In the genomic region with DNA sequence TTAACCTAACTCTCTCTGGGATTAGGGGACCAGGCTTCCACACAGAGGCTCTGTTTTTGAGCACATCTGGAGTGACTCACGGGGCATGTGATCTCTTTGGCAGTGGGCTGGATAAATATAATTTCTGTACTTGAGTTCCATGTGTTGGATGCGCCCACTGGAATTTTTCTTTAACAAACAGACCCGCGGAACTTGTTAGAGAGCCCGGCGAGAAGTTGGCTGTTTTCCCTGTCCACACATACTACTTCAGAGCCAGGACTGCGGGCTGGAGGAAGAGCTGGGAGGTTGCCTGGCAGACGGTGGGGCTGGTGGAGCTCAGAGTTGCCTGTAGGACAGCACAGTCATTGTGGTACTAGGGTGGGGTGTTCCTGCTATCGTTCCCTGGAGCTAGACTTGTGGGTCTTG, we compare ENCODE assay signal across 8 mouse cellular contexts. TPM values are rescaled to one million over a fixed set of nuclear protein-coding genes. Genes with fewer than 3 reads are reported as not detected.
A peak's percentile ranks its signal among the peaks of the same experiment; 100 is the strongest.
DNase-seq lines count a peak whose midpoint lies in the region; ATAC-seq and TF ChIP-seq lines count a peak whose summit lies in the region.

Gene Fam180a (minus strand): TSS at position 31 of the 405 bp plus-strand sequence.

- H3K4me2 ChIP-seq in embryonic facial prominence, embryonic 13.5 days, result peak within 1 kb of the TSS; percentile 11; the same call in 1 of the 2 replicates
- no peak within 1 kb of the TSS for H3K4me2 ChIP-seq in lung, embryonic 15.5 days
- no peak within 1 kb of the TSS for H3K4me2 ChIP-seq in forebrain, postnatal 0 days (ENCODE audit: low read depth)

- intact Hi-C loops in heart, postnatal 25 days (cut with DNase I), result no loop called here

- TF ChIP-seq POLR2A in embryonic fibroblast, embryonic 13.5 days (IDR thresholded peaks at IDR 0.05; ENCODE audit: low read depth, low read length), result no peak

- no peaks in the 10 kb centered on the region for H3K9me3 ChIP-seq in embryonic facial prominence, embryonic 13.5 days
- H3K9me3 ChIP-seq in embryonic facial prominence, embryonic 10.5 days, result no peaks in the 10 kb centered on the region
- H3K9me3 ChIP-seq in lung, embryonic 15.5 days, result no peaks in the 10 kb centered on the region
- no peaks in the 10 kb centered on the region for H3K9me3 ChIP-seq in forebrain, postnatal 0 days (ENCODE audit: low read length)

- no peak for DNase-seq in embryonic facial prominence, embryonic 10.5 days (ENCODE audit: low spot score)
- DNase-seq in heart, postnatal 25 days (ENCODE audit: low spot score), result peak; percentile 45
- peak; percentile 19 for DNase-seq in telencephalon, adult 2 months (ENCODE audit: low read depth, low spot score)
- no peak for DNase-seq in forebrain, postnatal 0 days
- no peak for DNase-seq in retina, embryonic 14.5 days (ENCODE audit: low spot score)

- no peak within 1 kb of the TSS for H3K4me3 ChIP-seq in embryonic facial prominence, embryonic 13.5 days
- no peak within 1 kb of the TSS for H3K4me3 ChIP-seq in embryonic facial prominence, embryonic 10.5 days
- no peak within 1 kb of the TSS for H3K4me3 ChIP-seq in embryonic fibroblast, embryonic 13.5 days (ENCODE audit: insufficient read depth, low read length)
- H3K4me3 ChIP-seq in lung, embryonic 15.5 days, result no peak within 1 kb of the TSS
- H3K4me3 ChIP-seq in forebrain, postnatal 0 days (ENCODE audit: low read depth, low read length), result no peak within 1 kb of the TSS

- 30% methylated on average over 9 of the region's 9 CpGs for WGBS in embryonic facial prominence, embryonic 13.5 days
- 85% methylated on average over 9 of the region's 9 CpGs for WGBS in embryonic facial prominence, embryonic 10.5 days
- WGBS in lung, embryonic 15.5 days, result 19% methylated on average over 9 of the region's 9 CpGs
- 61% methylated on average over 9 of the region's 9 CpGs for WGBS in forebrain, postnatal 0 days

- TF ChIP-seq CTCF in embryonic fibroblast, embryonic 13.5 days (IDR thresholded peaks at IDR 0.05; ENCODE audit: borderline replicate concordance, insufficient read depth, low read length), result no peak
- TF ChIP-seq CTCF in forebrain, postnatal 0 days (IDR thresholded peaks at IDR 0.05; ENCODE audit: low read depth), result no peak

- no peaks in the 10 kb centered on the region for H3K36me3 ChIP-seq in embryonic facial prominence, embryonic 13.5 days
- no peaks in the 10 kb centered on the region for H3K36me3 ChIP-seq in embryonic facial prominence, embryonic 10.5 days (replicated peaks)
- no peaks in the 10 kb centered on the region for H3K36me3 ChIP-seq in lung, embryonic 15.5 days
- no peaks in the 10 kb centered on the region for H3K36me3 ChIP-seq in forebrain, postnatal 0 days (ENCODE audit: insufficient read depth)

- H3K27me3 ChIP-seq in embryonic facial prominence, embryonic 13.5 days, result no peaks in the 10 kb centered on the region
- no peaks in the 10 kb centered on the region for H3K27me3 ChIP-seq in embryonic facial prominence, embryonic 10.5 days (replicated peaks; ENCODE audit: low read depth, poor library complexity, severe bottlenecking)
- no peaks in the 10 kb centered on the region for H3K27me3 ChIP-seq in lung, embryonic 15.5 days
- no peaks in the 10 kb centered on the region for H3K27me3 ChIP-seq in forebrain, postnatal 0 days (ENCODE audit: insufficient read depth, low read length)

- H3K27ac ChIP-seq in embryonic facial prominence, embryonic 13.5 days, result peak within 1 kb of the TSS; percentile 73
- H3K27ac ChIP-seq in embryonic facial prominence, embryonic 10.5 days (replicated peaks), result no peak within 1 kb of the TSS
- peak within 1 kb of the TSS; percentile 7; the same call in 1 of the 2 replicates for H3K27ac ChIP-seq in embryonic fibroblast, embryonic 13.5 days (ENCODE audit: insufficient read depth, low read length)
- H3K27ac ChIP-seq in lung, embryonic 15.5 days, result peak within 1 kb of the TSS; percentile 14; the same call in 1 of the 2 replicates
- H3K27ac ChIP-seq in forebrain, postnatal 0 days (ENCODE audit: low read depth, low read length), result no peak within 1 kb of the TSS

- H3K9ac ChIP-seq in embryonic facial prominence, embryonic 13.5 days, result no peak within 1 kb of the TSS
- no peak within 1 kb of the TSS for H3K9ac ChIP-seq in lung, embryonic 15.5 days
- no peak within 1 kb of the TSS for H3K9ac ChIP-seq in forebrain, postnatal 0 days

- ATAC-seq in embryonic facial prominence, embryonic 13.5 days (ENCODE audit: insufficient number of reproducible peaks, insufficient read depth, low FRiP score, low TSS enrichment, low read depth), result peak; percentile 65; the same call in 1 of the 2 replicates
- peak; percentile 72; the same call in 1 of the 2 replicates for ATAC-seq in lung, embryonic 15.5 days (ENCODE audit: borderline replicate concordance, extremely low read depth, low FRiP score, low TSS enrichment)
- ATAC-seq in forebrain, postnatal 0 days, result no peak

- H3K4me1 ChIP-seq in embryonic facial prominence, embryonic 13.5 days, result peaks cover 34% of the 10 kb centered on the region
- H3K4me1 ChIP-seq in embryonic facial prominence, embryonic 10.5 days, result peaks cover 8% of the 10 kb centered on the region; the same call in 1 of the 2 replicates
- H3K4me1 ChIP-seq in embryonic fibroblast, embryonic 13.5 days (ENCODE audit: control insufficient read depth, insufficient read depth, low read length), result peaks cover 2% of the 10 kb centered on the region; the same call in 1 of the 2 replicates
- H3K4me1 ChIP-seq in lung, embryonic 15.5 days, result peaks cover 13% of the 10 kb centered on the region
- H3K4me1 ChIP-seq in forebrain, postnatal 0 days (ENCODE audit: insufficient read depth), result no peaks in the 10 kb centered on the region

RNA-seq across cellular contexts. Expression of gene Fam180a, which starts in this region (rescaled TPM):
- 1.5 and 3.1 TPM in 2 replicates for polyA plus RNA-seq in embryonic facial prominence, embryonic 13.5 days (2015; fragmentation: Nextera tagmentation; extraction: Ambion mirVana)
- not detected in 2 replicates for polyA plus RNA-seq in embryonic facial prominence, embryonic 10.5 days (2016; fragmentation: Nextera tagmentation; extraction: Ambion mirVana)
- polyA plus RNA-seq in embryonic fibroblast, embryonic 13.5 days (2011; ENCODE audit: insufficient read length, low read depth, missing spikeins), result 0.62 and 3.0 TPM in 2 replicates
- under 1 TPM; 0.78 to 0.81 TPM for total RNA-seq in heart, postnatal 25 days (2021)
- polyA plus RNA-seq in lung, embryonic 15.5 days (2015; fragmentation: Nextera tagmentation; extraction: Ambion mirVana), result 0.87 and 1.1 TPM in 2 replicates
- 0.86 and 2.4 TPM in 2 replicates for total RNA-seq in forebrain, postnatal 0 days (2014; rRNA removed)
- polyA plus RNA-seq in forebrain, postnatal 0 days (2015; fragmentation: Nextera tagmentation; extraction: Ambion mirVana), result 3.0 and 4.7 TPM in 2 replicates

Comparison
In these comparisons a context has a peak if more than half of its experiments do, and no peak if none do; other contexts are left out.
1. H3K27ac ChIP-seq: peak in embryonic facial prominence, embryonic 13.5 days (single experiment), embryonic fibroblast, embryonic 13.5 days (single experiment) and lung, embryonic 15.5 days (single experiment); none in embryonic facial prominence, embryonic 10.5 days (single experiment) and forebrain, postnatal 0 days (single experiment).
2. Peak in DNase-seq in heart, postnatal 25 days; RNA of the gene not detected or under 1 TPM.